Mouse (Mus musculus) ES-Bruce4 (cell line): ENCODE measurements around the gene C1d.

Experiments
- CTCF ChIP-seq: IDR thresholded peaks from one replicate; pipeline ENCODE4 v1.8.1; 2011; ENCODE audit warnings: low read depth, low read length
- EP300 ChIP-seq: IDR thresholded peaks from 2 replicates; pipeline ENCODE4 v1.6.1; 2011; ENCODE audit warnings: low read depth, low read length; ENCODE audit not compliant: insufficient read depth
- POLR2A ChIP-seq: IDR thresholded peaks from one replicate; pipeline ENCODE4 v1.8.1; 2011; ENCODE audit warnings: low read length; ENCODE audit not compliant: insufficient read depth

DNA sequence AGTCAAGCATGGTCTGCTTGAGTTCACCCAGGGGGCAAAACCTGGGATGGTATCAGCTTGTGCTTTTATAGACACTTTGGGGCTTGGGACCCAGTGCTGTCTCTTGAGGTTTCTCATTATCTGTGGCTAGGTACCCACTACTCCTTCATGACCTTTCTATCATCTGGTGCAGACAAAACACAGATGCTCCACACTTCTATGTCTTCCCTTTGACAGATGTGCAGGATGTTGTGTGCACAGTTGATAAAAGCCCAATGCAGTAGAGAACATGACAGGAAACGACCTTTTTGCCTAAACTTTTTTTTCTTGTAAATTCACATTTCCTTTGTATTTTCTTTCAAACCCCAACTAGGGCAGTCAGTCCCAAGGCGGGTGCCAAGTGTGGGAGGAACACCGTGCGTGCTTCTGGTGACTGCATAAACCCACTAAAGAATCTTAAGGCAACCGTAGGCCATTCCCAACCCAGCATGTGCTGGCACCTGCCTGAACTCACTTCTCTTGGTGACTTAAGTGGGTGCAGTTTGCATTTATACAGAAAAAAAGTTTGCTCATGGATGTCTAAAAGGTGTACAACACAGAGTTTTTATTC is 20.8 kb upstream of the C1d start:
- TF ChIP-seq CTCF (no peak), POLR2A (no peak), EP300 (no peak)
